Mouse (Mus musculus): ENCODE measurements around the gene Trpc2. TPM values are rescaled to one million over a fixed set of nuclear protein-coding genes. Genes with fewer than 3 reads are reported as not detected.
A peak's percentile ranks its signal among the peaks of the same experiment; 100 is the strongest.

Trpc2 gene
- polyA plus RNA-seq, 1 experiment from 2014 or later, result 0.42 TPM

GRCm38 (mm10) chr7:102106700-102107141 is 23.8 kb downstream of the Trpc2 start:
- H3K4me3 ChIP-seq (ENCODE audit: low read depth, low read length), result peak overlapping the region; percentile 4; the same call in 1 of the 2 replicates
- H3K9me3 ChIP-seq (ENCODE audit: control insufficient read depth, low read length), result no peaks in the 10 kb centered on the region
- H3K27me3 ChIP-seq (ENCODE audit: control insufficient read depth, insufficient read depth, low read length), result no peaks in the 10 kb centered on the region
- ATAC-seq (ENCODE audit: low FRiP score) (peak; percentile 17; the same call in 1 of the 2 replicates), DNase-seq (ENCODE audit: low spot score) (peak; percentile 26)
- no peak overlapping the region; the same call in 1 of the 2 replicates for H3K9ac ChIP-seq (ENCODE audit: low read depth, low read length)
- WGBS, result 17% methylated on average over 23 of the region's 23 CpGs
- no peaks in the 10 kb centered on the region for H3K36me3 ChIP-seq (ENCODE audit: control insufficient read depth, insufficient read depth, low read length)
- H3K4me1 ChIP-seq (replicated peaks; ENCODE audit: control insufficient read depth, insufficient read depth, low read length), result peaks cover 3% of the 10 kb centered on the region; the same call in 1 of the 2 replicates
- no peak overlapping the region for H3K27ac ChIP-seq (ENCODE audit: low read depth, low read length)
- H3K4me2 ChIP-seq (replicated peaks; ENCODE audit: low read depth, low read length), result peak overlapping the region; percentile 30

DNA sequence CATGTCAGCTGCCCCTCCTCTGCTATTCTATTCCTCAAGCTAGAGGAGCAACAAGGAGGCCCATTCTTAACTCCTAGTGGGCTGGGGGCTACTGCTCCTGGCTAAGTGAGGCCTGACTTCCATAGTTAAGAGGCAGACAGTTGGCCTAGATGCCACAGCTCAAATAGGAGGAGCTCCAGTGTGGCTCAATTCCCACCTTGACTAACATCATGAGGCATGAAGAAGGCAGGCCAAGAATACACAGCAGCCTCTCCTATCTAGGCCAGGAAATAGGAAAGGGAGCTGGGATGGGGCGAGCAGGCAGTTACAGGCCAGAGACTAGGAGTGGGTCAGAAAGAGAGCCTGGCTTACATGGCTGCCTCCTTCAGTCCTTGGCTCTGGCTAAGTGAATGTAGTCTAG is 25.3 kb downstream of the Trpc2 start:
- H3K4me3 ChIP-seq (ENCODE audit: low read depth, low read length), result no peak overlapping the region
- WGBS, result 86% methylated on average over 1 of the region's 1 CpGs
- no peaks in the 10 kb centered on the region for H3K36me3 ChIP-seq (ENCODE audit: control insufficient read depth, insufficient read depth, low read length)
- no peak overlapping the region for H3K27ac ChIP-seq (ENCODE audit: low read depth, low read length)
- H3K4me1 ChIP-seq (replicated peaks; ENCODE audit: control insufficient read depth, insufficient read depth, low read length), result no peaks in the 10 kb centered on the region; the same call in 1 of the 2 replicates
- no peaks in the 10 kb centered on the region for H3K9me3 ChIP-seq (ENCODE audit: control insufficient read depth, low read length)
- ATAC-seq (ENCODE audit: low FRiP score) (no peak), DNase-seq (ENCODE audit: low spot score) (no peak)
- no peak overlapping the region for H3K9ac ChIP-seq (ENCODE audit: low read depth, low read length)
- no peaks in the 10 kb centered on the region for H3K27me3 ChIP-seq (ENCODE audit: control insufficient read depth, insufficient read depth, low read length)
- no peak overlapping the region for H3K4me2 ChIP-seq (replicated peaks; ENCODE audit: low read depth, low read length)

- no peaks in the 10 kb centered on the region; the same call in 1 of the 2 replicates for H3K4me1 ChIP-seq (replicated peaks; ENCODE audit: control insufficient read depth, insufficient read depth, low read length)
- ATAC-seq (ENCODE audit: low FRiP score), result no peak
- H3K9ac ChIP-seq (ENCODE audit: low read depth, low read length), result no peak within 1 kb of the TSS
- H3K27me3 ChIP-seq (ENCODE audit: control insufficient read depth, insufficient read depth, low read length), result no peaks in the 10 kb centered on the region
- H3K9me3 ChIP-seq (ENCODE audit: control insufficient read depth, low read length), result no peaks in the 10 kb centered on the region
- H3K36me3 ChIP-seq (ENCODE audit: control insufficient read depth, insufficient read depth, low read length), result no peaks in the 10 kb centered on the region
- H3K4me2 ChIP-seq (replicated peaks; ENCODE audit: low read depth, low read length), result no peak within 1 kb of the TSS
- no peak within 1 kb of the TSS for H3K4me3 ChIP-seq (ENCODE audit: low read depth, low read length)
- 82% methylated on average over 7 of the region's 7 CpGs for WGBS
- H3K27ac ChIP-seq (ENCODE audit: low read depth, low read length), result no peak within 1 kb of the TSS
- DNase-seq (ENCODE audit: low spot score), result no peak
Observed at GRCm38 (mm10) chr7:102109171-102109570, 26.3 kb downstream of the Trpc2 start, which contains the start of gene Art5. Gene Art5, minus strand, starts transcription at chr7:102109489.

DNA sequence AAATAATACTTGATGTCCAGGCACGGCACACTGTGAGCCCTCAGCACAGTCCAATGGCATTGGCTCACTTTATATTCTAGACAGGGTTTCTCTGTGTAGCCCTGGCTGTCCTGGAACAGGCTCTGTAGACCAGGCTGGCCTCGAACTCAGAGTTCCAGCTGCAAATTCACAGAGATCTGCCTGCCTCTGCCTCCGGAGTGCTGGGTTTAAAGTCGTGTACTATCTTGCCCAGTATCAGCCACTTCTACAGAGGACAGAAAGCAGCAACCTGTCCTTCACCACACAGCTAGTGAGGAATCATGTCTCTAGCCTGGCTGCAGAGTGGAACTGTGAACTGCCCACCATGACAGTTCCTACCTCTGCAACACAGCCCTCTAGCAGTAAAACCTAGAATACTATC is 26.8 kb downstream of the Trpc2 start:
- Histone ChIP-seq H3K27me3 (ENCODE audit: control insufficient read depth, insufficient read depth, low read length) (no peaks in the 10 kb centered on the region), H3K4me1 (replicated peaks; ENCODE audit: control insufficient read depth, insufficient read depth, low read length) (no peaks in the 10 kb centered on the region; the same call in 1 of the 2 replicates), H3K9ac (ENCODE audit: low read depth, low read length) (no peak overlapping the region), H3K4me2 (replicated peaks; ENCODE audit: low read depth, low read length) (no peak overlapping the region), H3K9me3 (ENCODE audit: control insufficient read depth, low read length) (no peaks in the 10 kb centered on the region), H3K4me3 (ENCODE audit: low read depth, low read length) (no peak overlapping the region), H3K36me3 (ENCODE audit: control insufficient read depth, insufficient read depth, low read length) (no peaks in the 10 kb centered on the region), H3K27ac (ENCODE audit: low read depth, low read length) (no peak overlapping the region)
- DNase-seq (ENCODE audit: low spot score), result no peak
- ATAC-seq (ENCODE audit: low FRiP score), result no peak
- WGBS, result 92% methylated on average over 4 of the region's 4 CpGs

DNA sequence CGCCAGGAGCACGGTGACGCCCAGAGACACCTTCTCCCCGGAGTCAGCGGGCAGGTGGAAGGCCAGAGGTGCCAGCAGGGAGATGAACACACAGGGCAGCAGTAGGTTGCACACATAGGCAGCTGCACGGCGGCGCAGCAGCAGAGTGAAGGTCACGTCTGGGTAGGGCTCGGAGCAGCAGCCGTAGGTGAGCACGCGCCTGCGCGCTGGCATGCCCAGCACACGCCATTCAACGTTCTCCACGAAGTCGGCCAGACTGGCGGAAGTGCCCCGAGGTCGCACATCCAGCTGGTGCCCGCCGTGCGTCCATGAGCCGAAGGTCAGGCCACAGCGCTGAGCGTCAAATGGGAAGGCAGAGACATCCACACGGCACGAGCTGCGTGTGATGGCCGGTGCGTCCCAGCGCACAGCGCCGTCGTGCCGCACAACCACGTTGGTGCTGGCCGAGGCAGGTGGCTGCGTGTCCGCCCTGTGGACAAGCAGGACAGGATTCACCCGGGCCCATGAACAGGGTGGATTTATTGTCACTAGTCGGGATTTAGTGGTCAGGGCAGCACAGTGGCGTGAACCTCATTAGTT is 30.3 kb downstream of the Trpc2 start:
- no peak for DNase-seq (ENCODE audit: low spot score)
- Histone ChIP-seq H3K4me3 (ENCODE audit: low read depth, low read length) (no peak overlapping the region), H3K9me3 (ENCODE audit: control insufficient read depth, low read length) (no peaks in the 10 kb centered on the region), H3K27me3 (ENCODE audit: control insufficient read depth, insufficient read depth, low read length) (no peaks in the 10 kb centered on the region), H3K36me3 (ENCODE audit: control insufficient read depth, insufficient read depth, low read length) (no peaks in the 10 kb centered on the region), H3K27ac (ENCODE audit: low read depth, low read length) (no peak overlapping the region), H3K9ac (ENCODE audit: low read depth, low read length) (no peak overlapping the region), H3K4me1 (replicated peaks; ENCODE audit: control insufficient read depth, insufficient read depth, low read length) (no peaks in the 10 kb centered on the region), H3K4me2 (replicated peaks; ENCODE audit: low read depth, low read length) (no peak overlapping the region)
- WGBS, result 80% methylated on average over 45 of the region's 45 CpGs
- ATAC-seq (ENCODE audit: low FRiP score), result no peak

- Histone ChIP-seq H3K9me3 (ENCODE audit: control insufficient read depth, low read length) (no peaks in the 10 kb centered on the region), H3K4me3 (ENCODE audit: low read depth, low read length) (no peak within 1 kb of the TSS), H3K27me3 (ENCODE audit: control insufficient read depth, insufficient read depth, low read length) (no peaks in the 10 kb centered on the region), H3K4me2 (replicated peaks; ENCODE audit: low read depth, low read length) (no peak within 1 kb of the TSS), H3K9ac (ENCODE audit: low read depth, low read length) (no peak within 1 kb of the TSS), H3K4me1 (replicated peaks; ENCODE audit: control insufficient read depth, insufficient read depth, low read length) (no peaks in the 10 kb centered on the region), H3K36me3 (ENCODE audit: control insufficient read depth, insufficient read depth, low read length) (peaks cover 10% of the 10 kb centered on the region; the same call in 1 of the 2 replicates), H3K27ac (ENCODE audit: low read depth, low read length) (no peak within 1 kb of the TSS)
- 64% methylated on average over 7 of the region's 7 CpGs for WGBS
- DNase-seq (ENCODE audit: low spot score), result no peak
- no peak for ATAC-seq (ENCODE audit: low FRiP score)
Observed at GRCm38 (mm10) chr7:102116579-102117331, 33.8 kb downstream of the Trpc2 start, which contains the start of gene Chrna10. Gene Chrna10, minus strand, starts transcription at chr7:102116828.

GRCm38 (mm10) chr7:102117382-102117781 is 34.5 kb downstream of the Trpc2 start:
- peaks cover 16% of the 10 kb centered on the region; the same call in 1 of the 2 replicates for H3K36me3 ChIP-seq (ENCODE audit: control insufficient read depth, insufficient read depth, low read length)
- no peaks in the 10 kb centered on the region for H3K27me3 ChIP-seq (ENCODE audit: control insufficient read depth, insufficient read depth, low read length)
- no peaks in the 10 kb centered on the region for H3K9me3 ChIP-seq (ENCODE audit: control insufficient read depth, low read length)
- H3K4me1 ChIP-seq (replicated peaks; ENCODE audit: control insufficient read depth, insufficient read depth, low read length), result no peaks in the 10 kb centered on the region
- DNase-seq (ENCODE audit: low spot score) (no peak), ATAC-seq (ENCODE audit: low FRiP score) (no peak)
- no peak overlapping the region for H3K4me3 ChIP-seq (ENCODE audit: low read depth, low read length)
- no peak overlapping the region for H3K9ac ChIP-seq (ENCODE audit: low read depth, low read length)
- no peak overlapping the region for H3K4me2 ChIP-seq (replicated peaks; ENCODE audit: low read depth, low read length)
- no peak overlapping the region for H3K27ac ChIP-seq (ENCODE audit: low read depth, low read length)
- WGBS, result 82% methylated on average over 6 of the region's 6 CpGs

DNA sequence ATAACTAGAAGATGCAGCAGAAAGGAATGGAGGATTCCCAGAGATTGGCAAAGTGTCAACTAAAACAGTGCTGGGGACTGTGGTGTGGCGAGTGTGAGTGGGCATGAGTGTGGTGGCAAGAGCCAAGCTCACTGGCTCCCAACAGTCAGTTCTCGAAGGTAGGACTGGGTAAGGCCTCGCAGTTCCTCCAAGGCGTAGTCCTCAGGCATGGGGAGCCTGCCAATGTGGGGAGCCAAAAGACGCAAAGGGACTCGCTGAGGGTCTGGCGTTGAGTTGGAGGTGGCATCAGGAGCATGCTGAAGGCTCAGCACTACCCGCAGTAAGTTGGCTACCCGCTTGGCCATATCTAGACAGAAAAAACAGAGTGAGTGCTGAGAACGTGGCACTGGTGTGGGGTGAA is 37.4 kb downstream of the Trpc2 start:
- Histone ChIP-seq H3K4me2 (replicated peaks; ENCODE audit: low read depth, low read length) (no peak overlapping the region), H3K36me3 (ENCODE audit: control insufficient read depth, insufficient read depth, low read length) (peaks cover 24% of the 10 kb centered on the region), H3K4me3 (ENCODE audit: low read depth, low read length) (no peak overlapping the region), H3K27ac (ENCODE audit: low read depth, low read length) (no peak overlapping the region), H3K4me1 (replicated peaks; ENCODE audit: control insufficient read depth, insufficient read depth, low read length) (no peaks in the 10 kb centered on the region), H3K27me3 (ENCODE audit: control insufficient read depth, insufficient read depth, low read length) (no peaks in the 10 kb centered on the region), H3K9me3 (ENCODE audit: control insufficient read depth, low read length) (no peaks in the 10 kb centered on the region), H3K9ac (ENCODE audit: low read depth, low read length) (no peak overlapping the region)
- no peak for DNase-seq (ENCODE audit: low spot score)
- WGBS, result 94% methylated on average over 10 of the region's 10 CpGs
- no peak for ATAC-seq (ENCODE audit: low FRiP score)
